Mouse (Mus musculus): ENCODE measurements around the gene Zfand2b. TPM values are rescaled to one million over a fixed set of nuclear protein-coding genes. Genes with fewer than 3 reads are reported as not detected.
A peak's percentile ranks its signal among the peaks of the same experiment; 100 is the strongest.

Gene Zfand2b
- polyA plus RNA-seq, 1 experiment = 20.4 TPM

DNA sequence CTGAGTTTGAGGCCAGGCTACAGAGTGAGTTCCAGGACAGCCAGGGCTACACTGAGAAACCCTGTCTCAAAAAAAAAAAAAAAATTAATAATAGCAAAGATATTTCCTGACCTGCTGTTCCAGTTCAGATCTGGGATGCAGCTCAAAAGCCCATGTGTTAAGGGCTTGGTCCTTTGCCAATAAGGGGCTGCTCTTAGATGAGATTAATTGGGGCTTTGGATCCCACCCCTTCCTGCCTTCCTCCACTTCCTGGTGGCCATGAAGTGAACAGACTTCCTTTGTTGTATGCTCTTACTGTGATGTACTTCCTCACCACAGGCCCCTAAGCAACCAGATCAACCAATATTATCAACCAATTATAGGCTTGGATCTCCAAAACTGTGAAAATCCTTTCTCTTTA lies 18.7 kb downstream of the Zfand2b start:
- peaks cover 67% of the 10 kb centered on the region for H3K4me1 ChIP-seq
- TF ChIP-seq GATA1 (IDR thresholded peaks at IDR 0.05; ENCODE audit: borderline replicate concordance, low read length) (no peak), FLI1 (IDR thresholded peaks at IDR 0.05; ENCODE audit: low read length) (no peak)
- H3K27me3 ChIP-seq (replicated peaks) = no peaks in the 10 kb centered on the region
- no peak overlapping the region for H3K4me3 ChIP-seq (replicated peaks)
- peaks cover 5% of the 10 kb centered on the region; the same call in 1 of the 2 replicates for H3K9me3 ChIP-seq
- peaks cover 83% of the 10 kb centered on the region for H3K36me3 ChIP-seq (replicated peaks; ENCODE audit: low read length)

DNA sequence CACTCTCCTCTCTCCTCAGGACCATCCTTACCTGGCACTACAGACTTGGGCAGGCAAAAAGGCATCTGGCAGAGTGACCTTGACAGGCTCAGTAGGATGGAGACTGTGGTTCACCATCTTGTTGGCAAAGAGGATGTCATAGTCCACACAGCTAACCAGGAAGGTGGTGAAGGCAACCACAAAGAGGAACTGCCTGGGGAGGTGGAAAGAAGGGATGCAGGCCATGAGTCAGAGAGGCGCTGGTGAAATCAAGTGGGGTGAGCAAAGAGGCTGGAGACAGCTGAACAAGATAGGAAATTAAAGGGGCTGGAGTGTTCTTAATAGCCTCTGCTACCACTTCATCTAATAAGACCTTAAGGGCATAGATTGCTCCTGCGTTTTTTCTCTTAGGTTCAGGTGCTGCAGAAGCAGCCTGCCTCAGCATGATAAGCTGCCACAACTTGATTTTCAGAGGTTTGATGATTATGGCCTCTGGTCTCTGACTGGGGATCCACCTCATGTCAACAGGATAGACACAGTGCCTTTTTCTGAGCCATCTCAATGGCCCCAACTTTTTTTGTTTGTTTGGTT lies 19.6 kb downstream of the Zfand2b start:
- peaks cover 69% of the 10 kb centered on the region for H3K4me1 ChIP-seq
- H3K36me3 ChIP-seq (replicated peaks; ENCODE audit: low read length) = peaks cover 74% of the 10 kb centered on the region

DNA sequence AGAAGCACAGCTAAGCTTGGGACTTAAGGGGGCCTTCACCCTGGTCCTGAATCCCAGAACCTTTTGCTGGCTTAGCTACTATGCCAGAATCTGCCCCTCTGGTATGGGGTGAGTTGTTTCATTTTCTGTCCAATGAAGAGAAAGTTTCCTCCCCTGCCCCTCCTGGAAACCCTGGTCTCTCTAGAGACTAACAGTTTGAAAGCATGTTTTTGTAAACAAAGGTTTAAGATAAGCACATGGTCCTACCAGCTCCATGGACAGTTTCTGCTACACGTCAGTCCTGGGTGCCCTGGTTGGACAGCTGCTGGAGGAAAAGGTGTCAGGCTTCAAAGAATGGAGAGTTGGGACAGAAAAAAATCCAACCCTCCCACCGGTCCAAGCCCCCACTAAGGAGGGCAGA lies 22.1 kb downstream of the Zfand2b start:
- Histone ChIP-seq H3K4me3 (replicated peaks) (peak overlapping the region; percentile 97), H3K9me3 (no peaks in the 10 kb centered on the region), H3K27me3 (replicated peaks) (no peaks in the 10 kb centered on the region), H3K4me1 (peaks cover 66% of the 10 kb centered on the region), H3K36me3 (replicated peaks; ENCODE audit: low read length) (peaks cover 63% of the 10 kb centered on the region)
- no peak for TF ChIP-seq GATA1 (IDR thresholded peaks at IDR 0.05; ENCODE audit: borderline replicate concordance, low read length)

More for the DNA sequence above, 19.6 kb downstream of the Zfand2b start:
- Histone ChIP-seq H3K9me3 (no peaks in the 10 kb centered on the region), H3K27me3 (replicated peaks) (no peaks in the 10 kb centered on the region), H3K4me3 (replicated peaks) (peak overlapping the region; percentile 64)
- TF ChIP-seq GATA1 (IDR thresholded peaks at IDR 0.05; ENCODE audit: borderline replicate concordance, low read length) = no peak
- no peak for TF ChIP-seq FLI1 (IDR thresholded peaks at IDR 0.05; ENCODE audit: low read length)

DNA sequence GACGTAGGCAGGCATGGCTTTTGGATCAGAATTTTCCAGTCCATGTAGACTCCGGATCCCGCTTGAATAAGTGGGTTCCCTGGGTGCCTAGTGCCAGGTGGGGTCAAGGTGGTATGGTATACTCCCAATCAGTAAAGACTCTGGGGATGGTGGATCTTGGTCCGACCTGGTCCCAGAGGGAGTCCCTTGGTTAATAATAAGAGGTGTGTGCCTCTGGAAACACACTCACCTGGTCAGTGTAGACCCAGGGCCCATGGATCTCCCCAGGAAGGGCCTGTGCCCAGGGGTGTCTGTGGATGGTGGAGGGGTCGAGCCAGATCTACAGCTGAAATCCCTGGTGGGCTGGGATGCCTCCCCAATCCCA lies 22.8 kb downstream of the Zfand2b start:
- Histone ChIP-seq H3K4me3 (replicated peaks) (peak overlapping the region; percentile 97), H3K4me1 (peaks cover 59% of the 10 kb centered on the region), H3K9me3 (no peaks in the 10 kb centered on the region), H3K36me3 (replicated peaks; ENCODE audit: low read length) (peaks cover 63% of the 10 kb centered on the region), H3K27me3 (replicated peaks) (no peaks in the 10 kb centered on the region)
- no peak for TF ChIP-seq FLI1 (IDR thresholded peaks at IDR 0.05; ENCODE audit: low read length)
- TF ChIP-seq GATA1 (IDR thresholded peaks at IDR 0.05; ENCODE audit: borderline replicate concordance, low read length) = no peak

DNA sequence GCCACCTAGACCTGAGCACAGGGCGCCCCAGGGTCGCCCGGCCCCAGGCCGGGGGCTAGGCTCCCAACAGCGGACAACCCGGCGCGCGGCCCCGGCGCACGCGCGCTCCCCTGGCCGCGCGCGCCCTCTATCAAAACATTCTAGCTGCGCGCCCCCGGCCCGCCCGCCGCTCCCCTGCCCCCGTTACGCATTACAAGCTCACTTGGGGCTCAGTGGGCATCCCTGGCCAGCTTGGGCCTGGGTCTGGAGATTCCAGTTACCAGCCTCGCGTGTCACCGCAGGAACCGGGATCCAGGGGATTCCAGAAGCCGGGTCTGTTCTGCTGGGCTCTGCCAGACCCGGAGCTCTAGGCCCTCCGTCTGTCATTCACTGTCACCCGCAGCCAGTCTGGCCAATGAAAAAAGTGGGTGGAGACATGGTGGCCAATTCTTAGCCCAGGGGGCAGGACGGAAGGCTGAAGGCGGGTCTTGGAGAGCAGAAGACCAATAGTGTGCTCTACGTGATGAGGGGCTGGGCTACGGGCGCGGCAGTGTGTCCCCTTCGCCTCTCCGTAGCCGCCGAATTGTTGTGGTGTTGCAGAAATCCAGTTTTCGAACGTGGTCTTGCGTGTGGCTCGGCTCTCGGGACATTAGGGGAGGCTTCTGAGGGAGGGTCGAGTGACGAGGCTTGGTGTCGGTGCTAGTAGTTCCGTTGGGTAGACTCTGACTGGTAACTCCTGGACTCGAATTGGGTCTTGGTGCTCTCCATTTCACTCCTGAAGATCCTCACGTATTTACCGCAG lies 23.4 kb downstream of the Zfand2b start, which contains the start of the genes Ankzf1 and Atg9a:
Gene Ankzf1 (plus strand): TSS at position 530 of the 781 bp plus-strand sequence.
Gene Atg9a (minus strand): TSS at position 575 of the 781 bp plus-strand sequence.
- Histone ChIP-seq H3K36me3 (replicated peaks; ENCODE audit: low read length) (peaks cover 63% of the 10 kb centered on the region), H3K27me3 (replicated peaks) (no peaks in the 10 kb centered on the region), H3K4me3 (replicated peaks) (peak within 1 kb of the TSS; percentile 97), H3K4me1 (peaks cover 53% of the 10 kb centered on the region), H3K9me3 (no peaks in the 10 kb centered on the region)
- no peak for TF ChIP-seq FLI1 (IDR thresholded peaks at IDR 0.05; ENCODE audit: low read length)
- TF ChIP-seq GATA1 (IDR thresholded peaks at IDR 0.05; ENCODE audit: borderline replicate concordance, low read length) = no peak

DNA sequence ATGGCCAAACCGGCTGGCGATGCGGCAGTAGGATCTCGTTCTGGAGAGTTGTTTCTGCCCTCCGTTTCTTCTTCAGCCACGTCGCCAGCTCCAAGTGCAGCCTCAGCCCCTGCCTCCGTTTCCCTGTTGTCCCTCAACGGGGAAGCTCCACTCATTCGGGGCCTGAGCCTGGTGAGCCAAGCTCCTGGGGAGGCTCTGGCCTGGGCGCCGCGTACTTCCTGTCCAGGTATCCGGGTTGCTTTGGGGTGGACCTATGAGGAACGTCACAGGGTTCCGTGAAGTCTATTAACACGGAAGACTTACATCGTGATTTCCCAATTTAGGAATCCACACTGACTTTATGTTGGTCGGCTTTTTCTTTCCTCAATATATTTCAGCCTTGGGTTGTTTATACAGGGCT lies 24.0 kb downstream of the Zfand2b start:
- H3K4me3 ChIP-seq (replicated peaks) = peak overlapping the region; percentile 97
- no peaks in the 10 kb centered on the region for H3K27me3 ChIP-seq (replicated peaks)
- H3K4me1 ChIP-seq = peaks cover 48% of the 10 kb centered on the region
- no peaks in the 10 kb centered on the region for H3K9me3 ChIP-seq
- TF ChIP-seq GATA1 (IDR thresholded peaks at IDR 0.05; ENCODE audit: borderline replicate concordance, low read length) (no peak), FLI1 (IDR thresholded peaks at IDR 0.05; ENCODE audit: low read length) (no peak)
- peaks cover 63% of the 10 kb centered on the region for H3K36me3 ChIP-seq (replicated peaks; ENCODE audit: low read length)

DNA sequence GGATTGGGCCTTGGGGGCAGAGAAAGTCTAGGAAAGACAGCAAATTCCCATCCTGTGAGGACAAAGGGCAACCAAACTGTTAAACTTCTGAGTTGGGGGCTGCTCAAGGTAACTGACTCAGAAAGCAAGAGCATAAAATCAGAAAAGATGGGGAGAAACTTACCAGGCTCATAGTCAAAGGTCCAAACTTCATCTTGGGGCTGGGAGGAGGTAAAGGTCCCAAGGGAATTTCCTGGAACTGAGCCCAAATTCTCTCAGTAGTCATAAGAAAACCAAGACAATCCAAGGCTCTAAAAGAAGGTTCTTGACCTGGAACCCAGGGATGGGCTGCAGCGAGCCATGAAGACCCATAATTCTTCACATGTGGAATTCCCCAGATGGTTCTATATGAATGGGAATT lies 32.8 kb downstream of the Zfand2b start:
- TF ChIP-seq FLI1 (IDR thresholded peaks at IDR 0.05; ENCODE audit: low read length) (no peak), GATA1 (IDR thresholded peaks at IDR 0.05; ENCODE audit: borderline replicate concordance, low read length) (no peak)
- no peaks in the 10 kb centered on the region for H3K27me3 ChIP-seq (replicated peaks)
- H3K9me3 ChIP-seq = no peaks in the 10 kb centered on the region
- peaks cover 27% of the 10 kb centered on the region for H3K4me1 ChIP-seq
- peaks cover 91% of the 10 kb centered on the region for H3K36me3 ChIP-seq (replicated peaks; ENCODE audit: low read length)
- no peak overlapping the region for H3K4me3 ChIP-seq (replicated peaks)

DNA sequence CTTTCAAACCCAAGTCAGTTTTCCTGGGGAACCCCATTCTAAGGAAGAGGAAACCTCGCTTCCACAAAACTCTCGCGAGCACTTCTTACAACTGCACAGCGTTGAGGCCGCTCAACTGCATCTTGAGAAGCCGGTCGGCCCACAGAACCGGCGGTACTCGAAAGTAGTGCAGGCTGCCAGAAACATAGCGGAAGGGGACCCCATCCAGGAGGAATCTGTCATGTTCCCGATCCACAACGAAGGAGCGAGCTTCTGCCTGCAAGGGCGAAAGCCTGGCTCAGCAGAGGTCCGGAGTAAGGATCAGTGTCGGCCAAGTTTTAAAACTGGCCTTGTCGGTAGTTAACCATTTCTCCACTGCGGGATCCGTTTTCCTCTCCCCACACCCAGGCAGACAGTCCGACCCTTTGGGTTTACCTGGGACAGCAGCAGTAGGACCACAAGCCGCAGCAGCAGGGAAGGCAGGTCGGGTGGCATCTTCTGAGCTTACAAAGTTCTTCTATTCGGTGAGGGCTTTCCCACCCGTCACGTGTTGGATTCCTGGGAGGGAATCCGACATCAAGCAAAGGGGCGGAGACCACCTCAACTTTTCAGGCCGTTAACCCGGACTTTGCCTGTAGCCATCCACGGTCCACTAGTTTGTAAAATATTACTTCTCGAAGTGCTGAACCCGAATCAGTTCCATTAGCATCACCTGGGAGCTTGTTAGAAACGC lies 40.7 kb downstream of the Zfand2b start:
- no peaks in the 10 kb centered on the region for H3K27me3 ChIP-seq (replicated peaks)
- peak overlapping the region; percentile 96 for H3K4me3 ChIP-seq (replicated peaks)
- H3K36me3 ChIP-seq (replicated peaks; ENCODE audit: low read length) = peaks cover 66% of the 10 kb centered on the region
- peaks cover 94% of the 10 kb centered on the region for H3K4me1 ChIP-seq
- no peaks in the 10 kb centered on the region for H3K9me3 ChIP-seq
- TF ChIP-seq GATA1 (IDR thresholded peaks at IDR 0.05; ENCODE audit: borderline replicate concordance, low read length) (no peak), FLI1 (IDR thresholded peaks at IDR 0.05; ENCODE audit: low read length) (no peak)

DNA sequence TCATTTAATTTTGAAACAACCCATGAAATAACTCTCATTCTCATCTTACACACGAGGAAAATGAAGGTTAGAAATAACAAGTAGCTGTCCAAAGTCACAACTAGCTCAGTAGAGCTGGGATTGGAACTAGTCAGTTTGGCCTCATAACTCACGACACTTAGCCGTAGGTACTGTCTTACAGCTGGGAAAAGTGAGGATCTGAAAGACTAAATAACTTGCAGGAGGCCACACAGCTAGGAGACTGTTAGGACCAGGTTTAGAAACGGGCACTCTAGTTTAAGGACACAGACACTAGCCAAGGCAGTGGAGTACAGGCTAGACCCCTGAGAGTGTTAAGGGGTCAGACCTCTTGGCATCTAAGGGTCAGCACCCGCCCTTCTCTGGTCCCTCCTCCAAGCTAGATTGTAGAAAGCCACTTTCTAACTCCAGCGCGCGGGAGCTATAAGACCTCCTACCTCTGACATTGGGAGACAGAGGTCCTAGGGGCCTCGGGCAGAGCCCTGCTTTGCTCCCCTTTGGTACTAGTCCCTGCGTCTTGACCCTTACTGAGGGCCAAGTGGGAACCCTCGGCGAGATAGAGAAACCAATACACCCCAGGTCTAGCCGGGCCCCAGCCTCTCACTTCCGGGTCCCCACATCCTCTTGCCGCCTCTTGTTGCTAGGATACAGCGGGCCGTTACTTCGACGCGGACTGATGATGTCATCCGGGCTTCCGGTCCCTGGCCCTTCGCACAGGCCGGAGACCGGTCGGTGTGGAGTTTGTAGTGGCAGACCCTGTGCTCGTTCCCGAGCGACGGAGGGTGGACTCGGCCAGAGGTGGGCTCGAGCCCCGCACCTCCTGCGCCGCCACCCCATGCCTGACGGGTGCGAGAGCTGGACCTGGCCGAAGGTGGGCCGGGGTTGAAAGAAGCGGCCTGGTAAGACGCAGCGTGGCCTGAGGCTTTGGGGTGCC lies 42.0 kb downstream of the Zfand2b start, which contains the start of the genes Glb1l and Stk16:
Gene Glb1l (minus strand): TSS at position 678 of the 952 bp plus-strand sequence.
Gene Stk16 (plus strand): TSS at position 703 of the 952 bp plus-strand sequence.
- peak within 1 kb of the TSS; percentile 96 for H3K4me3 ChIP-seq (replicated peaks)
- TF ChIP-seq GATA1 (IDR thresholded peaks at IDR 0.05; ENCODE audit: borderline replicate concordance, low read length) = no peak
- TF ChIP-seq FLI1 (IDR thresholded peaks at IDR 0.05; ENCODE audit: low read length) = peak; percentile 97

More for the DNA sequence above, 42.0 kb downstream of the Zfand2b start, which contains the start of the genes Glb1l and Stk16:
- Histone ChIP-seq H3K36me3 (replicated peaks; ENCODE audit: low read length) (peaks cover 66% of the 10 kb centered on the region), H3K9me3 (no peaks in the 10 kb centered on the region), H3K27me3 (replicated peaks) (no peaks in the 10 kb centered on the region), H3K4me1 (peaks cover 94% of the 10 kb centered on the region)

All from megakaryocyte, embryonic 14.5 days (primary cell).